ENCODE assay signal across 11 mouse cellular contexts in the genomic region with DNA sequence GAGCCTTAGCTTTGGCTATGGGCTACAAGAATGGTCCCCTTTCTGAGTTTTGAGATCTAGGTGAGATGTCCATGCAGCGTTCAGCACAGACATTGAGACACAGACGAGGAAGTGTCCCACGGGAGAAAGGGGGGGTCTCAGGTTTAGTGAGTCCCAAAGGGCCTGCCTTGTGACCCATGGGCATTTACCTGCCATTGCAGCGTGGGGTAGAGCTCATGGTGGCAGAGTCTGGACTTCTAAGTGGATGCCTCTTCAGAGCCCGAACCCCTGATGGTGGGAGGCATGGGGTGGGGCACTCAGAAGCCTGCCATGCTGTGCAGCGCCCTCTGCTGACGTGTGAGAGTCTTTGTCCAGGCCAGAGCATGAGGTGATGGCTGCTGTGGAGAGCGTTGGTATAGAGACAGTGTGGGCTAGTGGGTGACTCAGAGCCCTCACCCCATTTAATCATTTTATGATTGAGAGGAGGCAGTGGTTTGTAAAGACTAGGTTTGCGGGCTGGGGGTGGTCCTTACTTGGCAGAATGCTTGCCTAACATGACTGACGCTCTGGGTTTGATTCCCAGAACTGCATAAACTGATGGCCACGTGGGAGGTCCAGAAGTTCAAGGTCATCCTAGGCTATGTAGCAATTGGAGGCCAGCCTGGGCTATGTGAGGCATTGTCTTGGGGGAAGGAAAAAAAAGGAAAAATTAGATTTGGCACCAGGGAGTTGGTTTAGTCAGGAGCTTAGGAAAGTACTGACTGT. TPM values are rescaled to one million over a fixed set of nuclear protein-coding genes. Genes with fewer than 3 reads are reported as not detected.
DNase-seq lines count a peak whose midpoint lies in the region; ATAC-seq and TF ChIP-seq lines count a peak whose summit lies in the region.
"Had no signal": no experiment of that assay in that cellular context is flagged by ENCODE, and none has a peak within 500 bp of the region (broad histone marks: within the 10 kb centered on the region; RNA-seq: fewer than 3 reads in every experiment).

No protein-coding gene starts in this region.

- in situ Hi-C loops in CH12.LX (cut with MboI; ENCODE audit: low pct_ligation_motif_present, low pct_unique_long_range_greater_than_20kb, low sequenced_read_pairs), result no loop called here

- TF ChIP-seq CTCF in kidney, postnatal 0 days (IDR thresholded peaks at IDR 0.05; ENCODE audit: low read depth), result peak; percentile 49
- TF ChIP-seq CTCF in CH12.LX (conservative IDR thresholded peaks at IDR 0.05 in 1 of 2, IDR thresholded peaks at IDR 0.05 in 1 of 2; ENCODE audit: low read depth in 2 of 2, low read length in 2 of 2) (peak; percentile 18 to 58; a peak in 2 of 4 replicates), G1E (IDR thresholded peaks at IDR 0.05; ENCODE audit: low read depth, low read length) (no peak)
- TF ChIP-seq CTCF in intestine, postnatal 0 days (IDR thresholded peaks at IDR 0.05; ENCODE audit: low read depth), result peak; percentile 66

- no peak for TF ChIP-seq EP300 in CH12.LX (IDR thresholded peaks at IDR 0.05; ENCODE audit: low read length)

- no peak; the same call in 1 of the 2 replicates for ATAC-seq in kidney, postnatal 0 days (replicated peaks; ENCODE audit: low FRiP score, low read depth)
- no peak for ATAC-seq in kidney, embryonic 16.5 days (ENCODE audit: low FRiP score, low TSS enrichment)
- ATAC-seq in G1E (ENCODE audit: extremely low read depth, insufficient number of reproducible peaks, low FRiP score, poor library complexity, severe bottlenecking), result no peak
- no peak for ATAC-seq in intestine, postnatal 0 days

- no peak overlapping the region for H3K27ac ChIP-seq in kidney, postnatal 0 days
- H3K27ac ChIP-seq in kidney, embryonic 16.5 days (ENCODE audit: low read length), result no peak overlapping the region
- no peak overlapping the region for H3K27ac ChIP-seq in CH12.LX (ENCODE audit: insufficient read depth, low read depth)
- no peak overlapping the region for H3K27ac ChIP-seq in intestine, postnatal 0 days (ENCODE audit: low read depth, low read length)
- H3K27ac ChIP-seq: embryonic facial prominence, embryonic 13.5 days had no signal

- H3K4me3 ChIP-seq in kidney, postnatal 0 days (replicated peaks; ENCODE audit: low read depth, low read length), result no peak overlapping the region
- no peak overlapping the region for H3K4me3 ChIP-seq in kidney, embryonic 16.5 days (ENCODE audit: low read length)
- H3K4me3 ChIP-seq in CH12.LX (replicated peaks in 1 of 3; ENCODE audit: low read depth in 2 of 3, low read length in 2 of 3, poor library complexity in 1 of 3) (no peak overlapping the region), G1E (ENCODE audit: low read depth, low read length) (no peak overlapping the region)
- H3K4me3 ChIP-seq in intestine, postnatal 0 days (ENCODE audit: low read depth, low read length), result no peak overlapping the region
- H3K4me3 ChIP-seq: embryonic facial prominence, embryonic 13.5 days had no signal

- 71% methylated on average over 11 of the region's 11 CpGs for WGBS in kidney, postnatal 0 days
- 68% methylated on average over 11 of the region's 11 CpGs for WGBS in kidney, embryonic 16.5 days
- WGBS in intestine, postnatal 0 days, result 70% methylated on average over 11 of the region's 11 CpGs

- no peaks in the 10 kb centered on the region for H3K27me3 ChIP-seq in kidney, postnatal 0 days (ENCODE audit: insufficient read depth, low read length)
- H3K27me3 ChIP-seq in kidney, embryonic 16.5 days (ENCODE audit: insufficient read depth, low read length), result no peaks in the 10 kb centered on the region
- H3K27me3 ChIP-seq in CH12.LX (replicated peaks) (no peaks in the 10 kb centered on the region), G1E (ENCODE audit: insufficient read depth, low read length) (peaks cover 15% of the 10 kb centered on the region)
- H3K27me3 ChIP-seq in intestine, postnatal 0 days (replicated peaks; ENCODE audit: control insufficient read depth, insufficient read depth, low read length), result no peaks in the 10 kb centered on the region
- H3K27me3 ChIP-seq: embryonic facial prominence, embryonic 13.5 days had no signal

- no peak overlapping the region for H3K4me2 ChIP-seq in kidney, postnatal 0 days (ENCODE audit: low read length)
- H3K4me2 ChIP-seq in kidney, embryonic 16.5 days (replicated peaks; ENCODE audit: low read depth, low read length), result no peak overlapping the region
- no peak overlapping the region for H3K4me2 ChIP-seq in CH12.LX (ENCODE audit: insufficient read depth, low read depth, poor library complexity, severe bottlenecking)
- H3K4me2 ChIP-seq in intestine, postnatal 0 days (replicated peaks; ENCODE audit: low read depth), result no peak overlapping the region
- H3K4me2 ChIP-seq: embryonic facial prominence, embryonic 13.5 days had no signal

- no peak for DNase-seq in kidney, postnatal 0 days (ENCODE audit: low spot score)
- peak; percentile 22 for DNase-seq in CH12.LX (ENCODE audit: extremely low read depth)
- DNase-seq in G1E (ENCODE audit: low spot score), result peak; percentile 4
- no peak for DNase-seq in right cerebral cortex, postnatal 36 days (ENCODE audit: low spot score in 2 of 2)
- DNase-seq in spleen, postnatal 14 days (ENCODE audit: low spot score in 2 of 2), result no peak
- no peak for DNase-seq in gastrocnemius, adult 8-10 months (ENCODE audit: low spot score in 2 of 2)
- DNase-seq: kidney, postnatal 25 days had no signal

- dilution Hi-C loops in CH12.LX (cut with MboI; ENCODE audit: extremely low pct_ligation_motif_present, extremely low pct_unique_long_range_greater_than_20kb, low sequenced_read_pairs), result no loop called here

- H3K4me1 ChIP-seq in kidney, postnatal 0 days (replicated peaks; ENCODE audit: insufficient read depth, low read length), result no peaks in the 10 kb centered on the region; the same call in 1 of the 2 replicates
- no peaks in the 10 kb centered on the region for H3K4me1 ChIP-seq in kidney, embryonic 16.5 days (ENCODE audit: insufficient read depth, low read length)
- H3K4me1 ChIP-seq in CH12.LX (ENCODE audit: control insufficient read depth in 1 of 2, insufficient read depth in 2 of 2) (no peaks in the 10 kb centered on the region), G1E (ENCODE audit: insufficient read depth, low read depth, low read length) (no peaks in the 10 kb centered on the region)
- no peaks in the 10 kb centered on the region for H3K4me1 ChIP-seq in intestine, postnatal 0 days (replicated peaks; ENCODE audit: control insufficient read depth, insufficient read depth, low read length)

- H3K9me3 ChIP-seq in kidney, postnatal 0 days (replicated peaks; ENCODE audit: low read length), result no peaks in the 10 kb centered on the region
- no peaks in the 10 kb centered on the region for H3K9me3 ChIP-seq in kidney, embryonic 16.5 days (ENCODE audit: low read length)
- no peaks in the 10 kb centered on the region for H3K9me3 ChIP-seq in CH12.LX (replicated peaks; ENCODE audit: low read length)
- H3K9me3 ChIP-seq in G1E (replicated peaks), result no peaks in the 10 kb centered on the region
- H3K9me3 ChIP-seq in intestine, postnatal 0 days (ENCODE audit: control insufficient read depth), result no peaks in the 10 kb centered on the region
- H3K9me3 ChIP-seq: embryonic facial prominence, embryonic 13.5 days had no signal

- H3K79me2 ChIP-seq in CH12.LX (replicated peaks; ENCODE audit: control insufficient read depth, extremely low read depth, insufficient read depth, poor library complexity, severe bottlenecking), result no peaks in the 10 kb centered on the region

- TF ChIP-seq RAD21 in CH12.LX (IDR thresholded peaks at IDR 0.05; ENCODE audit: low read depth, low read length), result peak; percentile 16

- H3K36me3 ChIP-seq in kidney, postnatal 0 days (ENCODE audit: insufficient read depth, low read length), result no peaks in the 10 kb centered on the region
- no peaks in the 10 kb centered on the region for H3K36me3 ChIP-seq in kidney, embryonic 16.5 days (ENCODE audit: insufficient read depth, low read length)
- H3K36me3 ChIP-seq in CH12.LX (replicated peaks in 1 of 2; ENCODE audit: control insufficient read depth in 1 of 2, insufficient read depth in 1 of 2, low read length in 1 of 2) (no peaks in the 10 kb centered on the region), G1E (replicated peaks) (no peaks in the 10 kb centered on the region)
- H3K36me3 ChIP-seq in intestine, postnatal 0 days (ENCODE audit: control insufficient read depth, insufficient read depth), result no peaks in the 10 kb centered on the region
- H3K36me3 ChIP-seq: embryonic facial prominence, embryonic 13.5 days had no signal

- no peak overlapping the region for H3K9ac ChIP-seq in kidney, postnatal 0 days (ENCODE audit: low read depth, low read length)
- H3K9ac ChIP-seq in kidney, embryonic 16.5 days (replicated peaks; ENCODE audit: low read length), result no peak overlapping the region
- H3K9ac ChIP-seq in CH12.LX (ENCODE audit: insufficient read depth, low read depth), result no peak overlapping the region
- no peak overlapping the region for H3K9ac ChIP-seq in intestine, postnatal 0 days (ENCODE audit: low read depth, low read length)
- H3K9ac ChIP-seq: embryonic facial prominence, embryonic 13.5 days had no signal

- TF ChIP-seq POLR2A in CH12.LX (IDR thresholded peaks at IDR 0.05; ENCODE audit: low read depth, low read length), result no peak

TF ChIP-seq in CH12.LX, 34 proteins besides CTCF, POLR2A, EP300 and RAD21:
- no peak for TF ChIP-seq UBTF (IDR thresholded peaks at IDR 0.05; ENCODE audit: low read depth, low read length)
- TF ChIP-seq SMC3 (IDR thresholded peaks at IDR 0.05; ENCODE audit: low read depth, low read length), result peak; percentile 46

RNA-seq across cellular contexts. Expression of a gene that starts 23.6 kb away (rescaled TPM):
- 12.1 and 12.4 TPM in 2 replicates for polyA plus RNA-seq in kidney, postnatal 0 days (2015; fragmentation: Nextera tagmentation; extraction: Ambion mirVana)
- 12.1 and 13.1 TPM in 2 replicates for polyA plus RNA-seq in kidney, embryonic 16.5 days (2015; fragmentation: Nextera tagmentation; extraction: Ambion mirVana)
- total RNA-seq in CH12.LX (2012; rRNA removed), result not detected in 2 replicates
- not detected in 2 replicates for total RNA-seq in CH12.LX (2014; rRNA removed)
- polyA plus RNA-seq in CH12.LX (2012; ENCODE audit: insufficient read length, low read depth), result not detected in 2 replicates
- not detected in 2 replicates for total RNA-seq in G1E (2014; fragmentation: Nextera tagmentation)
- not detected in 2 replicates for total RNA-seq in G1E (2017)
- polyA plus RNA-seq in G1E (2012), result not detected in 2 replicates
- 10.3 TPM in 2 replicates for polyA plus RNA-seq in intestine, postnatal 0 days (2015; fragmentation: Nextera tagmentation; extraction: Ambion mirVana)
- 1 to 10 TPM; 2.0 to 9.4 (median 4.9) TPM for total RNA-seq in gastrocnemius, adult 8-10 months (2022)
- total RNA-seq: granulocyte monocyte progenitor cell, adult 5-6 weeks had no signal

Comparison
In these comparisons a context has a peak if more than half of its experiments do, and no peak if none do; other contexts are left out.
1. DNase-seq: peak in CH12.LX (single experiment) and G1E (single experiment); none in kidney, postnatal 0 days (single experiment), right cerebral cortex, postnatal 36 days (0 of 2), spleen, postnatal 14 days (0 of 2) and gastrocnemius, adult 8-10 months (0 of 2).
2. RNA of a gene that starts 23.6 kb away (polyA plus RNA-seq): 12.1 to 12.4 TPM in kidney, postnatal 0 days, 12.1 to 13.1 TPM in kidney, embryonic 16.5 days and 10.3 TPM in intestine, postnatal 0 days; not detected in CH12.LX and not detected in G1E; every median in the first group is over 10 times any median in the second.